30 mouse cellular contexts compared by ENCODE assay signal in genomic region chr7:141068351-141068750, GRCm38 (mm10). TPM values are rescaled to one million over a fixed set of nuclear protein-coding genes. Genes with fewer than 3 reads are reported as not detected.
"Had no signal": no experiment of that assay in that cellular context is flagged by ENCODE, and none has a peak within 500 bp of the region (broad histone marks: within the 10 kb centered on the region; RNA-seq: fewer than 3 reads in every experiment).

No protein-coding gene starts in this region.

- DNase-seq: kidney, adult 11 months; kidney, adult 8-10 months; kidney, postnatal 14 days; kidney, postnatal 4 days; liver; lung, adult 18-20 months; lung, postnatal 10 days; lung, postnatal 36 days; right cerebral cortex, adult 18-20 months; right cerebral cortex, postnatal 14 days; right cerebral cortex, postnatal 4 days; thymus, adult 2 months had no signal

- H3K27ac ChIP-seq: limb, embryonic 10.5 days; limb, embryonic 13.5 days; liver, embryonic 12.5 days; liver, embryonic 15.5 days; lung, embryonic 15.5 days; midbrain, embryonic 10.5 days; midbrain, embryonic 13.5 days; neural tube, embryonic 12.5 days; neural tube, embryonic 15.5 days; stomach, postnatal 0 days had no signal

- H3K4me3 ChIP-seq: limb, embryonic 10.5 days; limb, embryonic 13.5 days; liver, embryonic 12.5 days; liver, embryonic 15.5 days; lung, embryonic 15.5 days; megakaryocyte, embryonic 14.5 days; midbrain, embryonic 10.5 days; midbrain, embryonic 13.5 days; neural tube, embryonic 12.5 days; neural tube, embryonic 15.5 days had no signal

- H3K9me3 ChIP-seq: limb, embryonic 10.5 days; limb, embryonic 13.5 days; liver, embryonic 12.5 days; liver, embryonic 15.5 days; lung, embryonic 15.5 days; megakaryocyte, embryonic 14.5 days; midbrain, embryonic 10.5 days; midbrain, embryonic 13.5 days; neural tube, embryonic 12.5 days; neural tube, embryonic 15.5 days had no signal

- H3K36me3 ChIP-seq: liver, embryonic 12.5 days; liver, embryonic 15.5 days had no signal

- H3K9ac ChIP-seq: limb, embryonic 13.5 days; liver, embryonic 12.5 days; liver, embryonic 15.5 days; lung, embryonic 15.5 days; midbrain, embryonic 13.5 days; neural tube, embryonic 12.5 days; neural tube, embryonic 15.5 days had no signal

RNA-seq across cellular contexts. Expression of gene Pkp3, which starts 9.7 kb away (rescaled TPM):
- total RNA-seq: layer of hippocampus, adult 18-20 months; layer of hippocampus, postnatal 14 days had no signal
- polyA plus RNA-seq: midbrain, postnatal 0 days had no signal

RNA-seq across cellular contexts. Expression of gene Gm17387, which starts 39.4 kb away (rescaled TPM):
- total RNA-seq: layer of hippocampus, adult 18-20 months; layer of hippocampus, postnatal 14 days; left cerebral cortex, adult 8-10 months; left cerebral cortex, postnatal 25 days; midbrain, postnatal 0 days had no signal
- polyA plus RNA-seq: kidney, embryonic 16.5 days; limb, embryonic 10.5 days; limb, embryonic 13.5 days; liver, embryonic 12.5 days; liver, embryonic 15.5 days; lung, embryonic 15.5 days; midbrain, embryonic 10.5 days; midbrain, embryonic 13.5 days; midbrain, postnatal 0 days; neural tube, embryonic 12.5 days; neural tube, embryonic 15.5 days; stomach, embryonic 14.5 days; stomach, postnatal 0 days; thymus, adult 2 months had no signal

RNA-seq across cellular contexts. Expression of gene Ano9, which starts 49.3 kb away (rescaled TPM):
- total RNA-seq: layer of hippocampus, adult 18-20 months; layer of hippocampus, postnatal 14 days; left cerebral cortex, adult 8-10 months; left cerebral cortex, postnatal 25 days had no signal
- polyA plus RNA-seq: neural tube, embryonic 12.5 days had no signal
